Mouse (Mus musculus) 3134 (cell line): ENCODE measurements around the gene Rasal1.

Experiments used
- DNase-seq: peaks from one replicate; pipeline ENCODE4 v3.0.0-alpha.2; 2011; ENCODE audit warnings: low spot score; ENCODE audit not compliant: insufficient read length; ENCODE audit errors: extremely low read depth

The Rasal1 gene

GRCm38 (mm10) chr5:120621078-120621765 lies 27.4 kb upstream of the Rasal1 start:
- DNase-seq: no peak

DNA sequence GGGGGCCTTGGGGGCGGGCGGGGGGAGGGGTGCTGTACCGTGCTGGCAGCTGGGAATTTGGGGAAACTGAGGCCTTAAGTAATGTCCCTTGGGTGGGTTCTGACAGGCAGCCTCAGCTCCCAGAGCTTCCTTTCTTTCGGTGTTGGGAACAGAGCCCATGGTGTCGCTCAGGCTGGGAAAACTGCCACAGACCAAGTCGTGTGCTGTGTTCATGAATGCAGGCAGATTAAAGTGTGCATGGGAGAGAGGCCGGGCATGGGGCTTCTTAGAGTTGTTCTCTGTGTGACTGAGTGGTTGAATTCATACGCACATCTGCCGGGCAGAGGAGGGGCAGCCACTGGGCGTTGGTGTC lies 26.8 kb upstream of the Rasal1 start:
- DNase-seq: no peak

GRCm38 (mm10) chr5:120622198-120622851 lies 26.3 kb upstream of the Rasal1 start:
- no peak for DNase-seq

GRCm38 (mm10) chr5:120624427-120624826 lies 24.2 kb upstream of the Rasal1 start:
- no peak for DNase-seq

- no peak for DNase-seq
These were observed 22.2 kb upstream of the Rasal1 start for GRCm38 (mm10) chr5:120626399-120626798.

DNA sequence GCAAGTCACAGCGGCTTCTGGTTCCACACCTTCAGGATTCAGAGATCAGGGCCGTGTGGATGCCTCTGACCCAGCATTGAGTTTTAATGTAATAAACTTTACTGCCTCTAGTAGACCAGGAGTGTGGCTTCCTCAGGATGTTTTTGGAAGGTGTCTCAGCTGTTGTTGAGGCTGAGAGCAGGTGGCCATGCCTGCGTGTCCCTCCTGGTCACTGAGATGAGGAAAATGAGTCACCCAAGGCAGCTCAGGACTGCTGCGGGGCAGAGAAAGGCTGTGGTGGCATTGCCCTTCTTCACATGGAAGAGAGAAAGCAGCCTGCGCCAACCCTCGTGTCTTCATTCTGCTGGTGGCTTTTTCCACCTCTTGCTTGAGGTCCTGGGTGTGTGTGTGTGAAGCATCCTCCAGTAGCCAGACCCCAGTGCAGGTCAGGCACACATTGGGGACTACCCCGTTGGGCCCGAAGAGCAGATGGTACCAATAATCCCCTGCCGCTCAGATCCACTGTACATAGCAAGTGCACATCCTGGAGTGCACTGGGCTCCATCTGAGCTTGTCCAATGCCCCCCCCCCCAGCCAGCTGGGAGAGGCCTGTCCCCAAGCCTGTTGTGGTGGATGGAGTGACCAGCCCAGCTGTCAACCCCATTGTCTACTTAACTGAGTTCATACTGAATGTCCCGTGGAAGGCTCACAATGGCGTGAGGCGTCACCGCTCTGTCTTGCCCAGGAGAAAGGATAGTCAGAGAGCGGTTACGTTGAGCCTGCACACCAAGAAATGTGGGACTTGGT lies 20.9 kb upstream of the Rasal1 start:
- no peak for DNase-seq

- DNase-seq: no peak
These were observed 20.0 kb upstream of the Rasal1 start for GRCm38 (mm10) chr5:120628624-120629023.

DNA sequence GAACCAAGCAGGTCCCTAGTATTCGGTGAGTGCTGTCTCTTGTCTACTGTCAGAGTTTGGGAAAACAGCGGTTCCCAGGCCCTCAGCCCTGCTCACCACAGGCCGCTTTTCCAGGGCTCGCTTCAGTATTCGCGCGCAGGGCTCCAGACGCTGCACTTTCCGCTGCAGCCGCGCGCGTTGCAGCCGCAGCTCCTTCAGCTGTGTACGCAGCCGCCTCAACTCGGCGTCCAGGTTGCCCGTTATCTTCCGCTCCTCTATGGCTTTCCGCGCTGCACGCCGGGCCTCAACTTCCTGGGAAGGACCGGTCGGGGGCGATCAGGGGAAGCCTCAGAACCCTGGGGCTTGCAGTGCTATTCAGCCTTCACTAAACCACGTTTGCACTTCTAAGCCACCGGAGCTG lies 17.5 kb upstream of the Rasal1 start:
- no peak for DNase-seq

DNA sequence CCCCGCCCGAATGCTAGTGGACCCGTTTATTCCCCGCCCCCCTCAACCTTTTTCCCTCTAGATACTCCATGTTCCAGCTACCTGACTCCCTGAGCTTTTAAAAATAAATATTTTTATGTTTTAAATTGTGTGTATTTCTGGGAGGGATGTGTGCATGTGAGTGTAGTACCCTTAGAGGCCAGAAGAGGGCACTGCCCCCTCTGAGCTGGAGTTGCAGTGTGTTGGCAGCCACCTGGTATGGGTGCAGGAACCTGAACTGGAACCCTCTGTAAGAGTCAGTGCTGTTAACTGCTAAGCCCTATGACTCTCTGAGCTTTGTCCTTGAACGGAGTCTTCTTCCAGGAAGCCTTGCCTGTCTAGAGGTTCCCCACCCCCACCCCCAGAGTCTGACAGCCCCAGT lies 16.7 kb upstream of the Rasal1 start:
- DNase-seq: no peak

- no peak for DNase-seq
These were observed 14.5 kb upstream of the Rasal1 start, which contains the start of gene Cfap73 for GRCm38 (mm10) chr5:120634131-120634530. Gene Cfap73 (minus strand): TSS chr5:120634235.

GRCm38 (mm10) chr5:120634860-120635259 lies 13.8 kb upstream of the Rasal1 start:
- DNase-seq: no peak

GRCm38 (mm10) chr5:120635633-120636032 lies 13.0 kb upstream of the Rasal1 start:
- DNase-seq: no peak

GRCm38 (mm10) chr5:120640094-120640493 lies 8.5 kb upstream of the Rasal1 start:
- DNase-seq: no peak

DNA sequence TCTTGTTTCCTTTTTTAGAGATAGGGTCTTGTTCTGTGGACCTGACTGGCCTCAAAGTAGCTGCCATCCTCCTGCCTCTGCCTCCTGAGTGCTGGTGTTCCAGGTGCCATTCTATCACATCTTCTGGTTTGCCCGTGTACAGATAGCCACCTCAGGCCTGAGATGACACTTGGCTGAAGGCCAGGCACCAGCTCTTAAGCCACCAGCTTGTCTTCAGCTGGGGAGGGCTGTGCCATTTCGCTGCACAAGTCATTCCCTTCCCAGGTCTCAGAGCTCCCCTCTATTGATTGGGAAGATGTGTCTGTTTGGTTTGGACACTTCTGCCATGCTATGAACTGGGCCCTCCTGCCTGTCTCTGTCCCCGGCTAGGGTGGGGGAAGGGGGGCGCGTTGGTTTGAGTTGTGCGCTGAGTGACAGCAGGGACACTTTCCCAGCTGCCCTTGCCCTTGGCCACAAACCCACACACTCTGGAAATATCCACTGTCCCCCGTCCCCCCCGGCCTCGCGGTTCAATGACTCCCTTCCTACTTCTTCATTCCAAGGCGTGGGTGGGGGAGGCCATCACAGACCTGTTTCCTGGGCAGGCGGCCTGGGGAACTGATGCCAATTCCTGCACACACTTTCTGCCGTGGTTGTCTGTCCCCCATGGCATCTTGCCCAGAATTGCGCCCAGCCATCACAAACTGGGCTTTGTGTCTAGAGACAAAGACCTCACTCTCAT lies 5.1 kb upstream of the Rasal1 start:
- no peak for DNase-seq

DNA sequence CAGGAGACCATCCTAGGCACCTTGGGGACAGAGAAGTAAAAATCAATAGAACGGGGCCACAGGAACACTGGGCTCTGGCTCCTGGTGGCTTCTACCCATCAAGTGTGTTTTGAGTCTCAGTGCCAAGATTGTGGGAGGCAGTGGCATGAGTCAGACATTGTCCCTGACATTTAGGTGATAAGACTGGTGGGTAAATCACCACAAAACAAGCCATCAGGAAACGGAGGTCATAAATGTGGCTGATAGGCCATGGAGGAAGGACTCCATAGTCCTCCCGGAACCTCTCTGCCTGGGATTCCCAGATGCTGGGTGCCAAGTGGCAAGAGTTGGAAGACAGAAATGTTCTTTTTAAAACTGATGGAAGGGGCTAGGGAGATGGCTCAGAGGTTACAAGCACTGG lies 4.4 kb upstream of the Rasal1 start:
- DNase-seq: no peak

DNA sequence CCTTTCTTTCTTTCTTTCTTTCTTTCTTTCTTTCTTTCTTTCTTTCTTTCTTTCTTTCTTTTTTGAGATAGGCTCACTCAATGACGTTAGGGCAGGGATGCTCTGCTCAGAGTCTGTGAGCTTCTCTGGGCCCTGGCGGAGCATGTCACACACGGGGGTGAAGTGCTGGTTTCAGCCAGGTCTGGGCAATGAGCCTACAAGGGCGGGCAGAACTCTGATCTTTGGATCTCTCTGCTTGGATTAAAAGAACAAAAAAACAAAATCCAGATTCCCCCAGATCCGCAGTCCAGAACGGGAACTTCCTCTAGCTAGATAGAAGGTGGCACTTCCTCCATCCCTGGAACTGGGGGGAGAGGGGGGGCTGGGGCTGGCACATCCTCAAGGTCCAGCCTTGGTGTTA lies 2.8 kb upstream of the Rasal1 start:
- DNase-seq: no peak

- DNase-seq: no peak
These were observed 1.3 kb upstream of the Rasal1 start for GRCm38 (mm10) chr5:120647361-120647760.

- no peak for DNase-seq
These were observed 659 bp upstream of the Rasal1 start for GRCm38 (mm10) chr5:120647814-120648491.

- DNase-seq: no peak
These were observed 842 bp downstream of the Rasal1 start for GRCm38 (mm10) chr5:120649374-120649933.

GRCm38 (mm10) chr5:120649938-120650337 lies 1.3 kb downstream of the Rasal1 start:
- DNase-seq: no peak
